Mouse (Mus musculus) heart, embryonic 11.5 days (tissue): ENCODE results near the gene Crip2. TPM values are rescaled to one million over a fixed set of nuclear protein-coding genes. Genes with fewer than 3 reads are reported as not detected.
A peak's percentile ranks its signal among the peaks of the same experiment; 100 is the strongest.

Source experiments
- ATAC-seq: fragments of 200-750 bp; cut with Nextera tagmentation; replicated peaks from 2 replicates; pipeline ENCODE4 v1.8.0; 2017; ENCODE audit warnings: moderate library complexity; ENCODE audit not compliant: insufficient number of reproducible peaks, low FRiP score, low TSS enrichment
- H3K27ac ChIP-seq: fragments of 300-500 bp; sonication (generic); 2 replicates; pipeline ENCODE4 v1.5.1; 2014; ENCODE audit warnings: mild to moderate bottlenecking, low read depth, low read length
- H3K27me3 ChIP-seq: fragments of 300-500 bp; sonication (generic); 2 replicates; pipeline ENCODE4 v1.6.1; 2014; ENCODE audit warnings: mild to moderate bottlenecking, low read length, mixed read lengths; ENCODE audit not compliant: control insufficient read depth, insufficient read depth
- H3K36me3 ChIP-seq: fragments of 300-500 bp; sonication (generic); 2 replicates; pipeline ENCODE4 v1.6.1; 2014; ENCODE audit warnings: mild to moderate bottlenecking, low read length, moderate library complexity, mixed read lengths; ENCODE audit not compliant: control insufficient read depth, insufficient read depth
- H3K4me1 ChIP-seq: fragments of 300-500 bp; sonication (generic); 2 replicates; pipeline ENCODE4 v1.6.1; 2014; ENCODE audit warnings: low read length; ENCODE audit not compliant: control insufficient read depth, insufficient read depth
- H3K4me2 ChIP-seq: fragments of 300-500 bp; sonication (generic); 2 replicates; pipeline ENCODE4 v1.6.1; 2014; ENCODE audit warnings: mild to moderate bottlenecking, moderate library complexity
- H3K4me3 ChIP-seq: fragments of 300-500 bp; sonication (generic); 2 replicates; pipeline ENCODE4 v1.5.1; 2014; ENCODE audit warnings: low read depth, low read length
- H3K9ac ChIP-seq: fragments of 300-500 bp; sonication (generic); 2 replicates; pipeline ENCODE4 v1.6.1; 2014; ENCODE audit warnings: mild to moderate bottlenecking, low read depth, low read length, moderate library complexity
- H3K9me3 ChIP-seq: fragments of 300-500 bp; sonication (generic); replicated peaks from 2 replicates; pipeline ENCODE4 v1.6.1; 2016; ENCODE audit warnings: low read length; ENCODE audit not compliant: control insufficient read depth
- WGBS: fragments of 180-500 bp; shearing (Covaris S2); extraction: QIAGEN DNeasy Blood & Tissue Kit; methylation state at CpG from one replicate; pipeline ENCODE4 v1.1.7; 2014; ENCODE audit not compliant: insufficient replicate concordance; 5-methylcytosine and 5-hydroxymethylcytosine counted together
- polyA plus RNA-seq: library from polyadenylated mRNA; unstranded; fragments of >200 nt; fragmentation: Nextera tagmentation; extraction: Ambion mirVana; gene quantifications from 2 replicates; pipeline ENCODE4 v1.2.1, GENCODE M21; 2014

Gene Crip2
- polyA plus RNA-seq, 1 experiment from 2014 or later, result 1,118 TPM

DNA sequence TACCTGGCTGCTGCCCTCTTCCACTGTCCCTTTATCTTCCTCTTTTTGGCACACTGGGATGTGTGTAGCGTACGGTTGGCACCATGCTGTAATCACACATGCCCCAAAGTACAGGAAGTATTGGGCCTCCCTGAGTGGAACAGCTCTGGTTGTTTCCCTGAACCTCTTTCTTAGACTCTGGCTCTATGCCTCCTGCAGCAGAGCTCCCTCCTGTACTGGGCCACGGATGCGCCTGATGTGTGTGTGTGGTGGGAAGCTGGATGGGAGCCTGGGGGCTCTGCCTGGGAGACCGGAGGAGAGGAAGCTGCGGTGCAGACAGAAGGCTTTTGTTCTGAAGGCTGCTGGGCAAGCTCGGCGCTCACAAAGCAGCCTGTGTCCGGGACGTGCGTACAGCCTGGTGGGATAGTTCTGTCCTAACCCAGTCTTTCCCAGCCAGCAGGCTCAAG, 23.5 kb downstream of the Crip2 start:
- no peak overlapping the region for H3K27ac ChIP-seq
- H3K4me1 ChIP-seq, result no peaks in the 10 kb centered on the region
- no peak for ATAC-seq
- no peaks in the 10 kb centered on the region for H3K9me3 ChIP-seq
- no peak overlapping the region for H3K4me3 ChIP-seq
- no peaks in the 10 kb centered on the region for H3K27me3 ChIP-seq
- no peak overlapping the region for H3K9ac ChIP-seq
- no peak overlapping the region for H3K4me2 ChIP-seq
- peaks cover 8% of the 10 kb centered on the region; the same call in 1 of the 2 replicates for H3K36me3 ChIP-seq
- 79% methylated on average over 11 of the region's 11 CpGs for WGBS

DNA sequence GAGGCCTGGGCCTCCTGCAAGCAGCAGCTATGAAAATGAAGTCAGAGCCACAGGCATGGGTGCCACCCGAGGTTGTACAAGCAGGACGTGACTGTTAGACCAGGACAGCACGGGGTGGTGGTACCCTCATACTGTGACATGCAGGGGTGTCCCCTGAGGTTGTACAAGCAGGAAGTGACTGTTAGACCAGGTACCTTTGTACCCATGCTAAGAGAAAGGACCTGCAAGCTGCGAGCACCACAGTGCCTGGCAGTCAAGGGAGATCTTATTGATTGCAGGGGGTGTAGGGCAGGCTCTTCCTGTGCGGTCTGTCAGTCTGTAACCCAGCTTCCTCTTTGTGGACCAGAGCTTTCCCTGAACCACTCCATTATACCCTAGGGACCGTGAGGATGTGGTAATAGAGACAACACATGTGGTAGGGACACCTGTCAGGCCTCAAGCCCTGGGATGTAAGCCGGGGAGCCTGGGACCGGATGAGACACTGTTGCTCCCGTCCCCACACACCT, 28.0 kb downstream of the Crip2 start:
- no peak overlapping the region for H3K27ac ChIP-seq
- no peak for ATAC-seq
- H3K9ac ChIP-seq, result no peak overlapping the region
- H3K4me1 ChIP-seq, result no peaks in the 10 kb centered on the region
- no peaks in the 10 kb centered on the region for H3K9me3 ChIP-seq
- WGBS, result 74% methylated on average over 9 of the region's 9 CpGs
- H3K27me3 ChIP-seq, result no peaks in the 10 kb centered on the region
- no peak overlapping the region for H3K4me3 ChIP-seq
- H3K4me2 ChIP-seq, result no peak overlapping the region
- peaks cover 2% of the 10 kb centered on the region; the same call in 1 of the 2 replicates for H3K36me3 ChIP-seq

DNA sequence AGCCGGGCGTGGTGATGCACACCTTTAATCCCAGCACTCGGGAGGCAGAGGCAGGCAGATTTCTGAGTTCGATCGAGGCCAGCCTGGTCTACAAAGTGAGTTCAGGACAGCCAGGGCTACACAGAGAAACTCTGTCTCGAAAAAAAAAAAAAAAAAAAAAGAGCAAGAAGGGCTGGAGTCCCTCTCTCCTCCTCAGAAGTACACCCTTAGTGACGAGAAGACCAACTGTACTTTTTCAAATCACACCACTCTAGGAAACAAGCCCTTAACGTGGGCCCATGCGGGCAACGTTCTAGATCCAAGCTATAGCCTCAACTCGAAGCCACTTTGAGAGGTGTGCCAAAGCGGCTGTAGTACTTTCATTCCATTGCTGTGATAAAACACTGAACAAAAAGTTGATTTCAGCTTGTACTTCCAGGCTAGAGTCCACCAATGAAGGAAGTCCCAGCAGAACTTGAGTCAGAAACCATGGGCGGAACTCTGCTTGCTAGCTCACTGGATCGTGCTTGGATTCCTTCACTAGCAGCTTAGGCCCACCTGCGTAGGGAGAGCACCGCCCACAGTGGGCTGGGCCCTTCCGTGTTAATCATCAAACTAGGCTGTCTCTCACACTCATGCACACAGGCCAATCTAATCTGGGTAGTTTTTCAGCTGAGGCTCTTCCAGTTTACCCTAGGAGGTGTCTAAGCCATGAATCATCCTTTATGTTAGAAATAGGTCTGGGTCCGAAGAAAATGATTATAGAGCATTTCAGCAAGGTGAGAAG, 37.1 kb downstream of the Crip2 start:
- H3K27me3 ChIP-seq, result no peaks in the 10 kb centered on the region
- no peak overlapping the region for H3K4me3 ChIP-seq
- no peak overlapping the region for H3K27ac ChIP-seq
- H3K9ac ChIP-seq, result no peak overlapping the region
- ATAC-seq, result no peak; the same call in 1 of the 2 replicates
- no peaks in the 10 kb centered on the region for H3K9me3 ChIP-seq
- H3K4me1 ChIP-seq, result no peaks in the 10 kb centered on the region
- H3K4me2 ChIP-seq, result no peak overlapping the region
- H3K36me3 ChIP-seq, result no peaks in the 10 kb centered on the region
- 82% methylated on average over 18 of the region's 18 CpGs for WGBS

DNA sequence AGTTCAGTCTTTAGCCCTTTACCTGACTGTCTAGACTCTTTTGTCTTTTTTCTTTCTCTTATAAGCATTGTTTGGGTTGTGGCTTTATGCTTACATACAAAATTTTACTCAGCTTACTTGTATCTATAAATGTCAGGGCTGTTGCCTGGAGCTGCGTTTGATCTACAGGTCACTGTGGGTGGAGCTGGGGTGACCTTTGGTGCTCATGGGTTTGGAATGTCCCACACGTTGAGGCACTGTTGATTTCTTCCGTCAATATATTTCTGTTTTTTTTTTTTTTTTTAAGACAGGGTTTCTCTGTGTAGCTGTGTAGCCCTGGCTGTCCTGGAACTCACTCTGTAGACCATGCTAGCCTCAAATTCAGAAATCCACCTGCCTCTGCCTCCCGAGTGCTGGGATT, 41.0 kb downstream of the Crip2 start:
- Histone ChIP-seq H3K4me2 (no peak overlapping the region), H3K9ac (no peak overlapping the region), H3K9me3 (no peaks in the 10 kb centered on the region), H3K27ac (no peak overlapping the region), H3K36me3 (no peaks in the 10 kb centered on the region), H3K4me3 (no peak overlapping the region), H3K4me1 (peaks cover 1% of the 10 kb centered on the region), H3K27me3 (peaks cover 16% of the 10 kb centered on the region)
- 45% methylated on average over 4 of the region's 4 CpGs for WGBS
- ATAC-seq, result no peak

DNA sequence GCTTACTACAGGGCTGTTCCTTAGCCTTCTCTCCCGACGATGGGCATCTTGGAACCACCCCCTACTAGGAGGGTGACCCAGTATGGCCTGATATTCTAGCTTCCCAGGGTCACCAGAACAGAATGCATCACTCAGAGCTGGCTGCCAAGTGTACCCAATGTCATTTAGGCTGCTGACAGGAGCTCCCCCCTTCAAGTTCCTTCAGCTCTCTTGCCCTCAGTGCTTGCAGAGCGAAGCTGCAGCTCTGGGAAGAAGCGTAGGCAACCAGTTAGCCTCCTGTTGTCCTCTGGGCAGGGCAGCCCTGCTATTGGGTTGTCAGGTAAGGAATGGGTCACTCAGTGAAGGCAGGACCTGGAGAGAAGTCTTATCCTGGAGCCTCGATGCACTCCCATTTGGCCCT, 44.9 kb downstream of the Crip2 start:
- H3K27me3 ChIP-seq, result peaks cover 46% of the 10 kb centered on the region
- H3K4me2 ChIP-seq, result peak overlapping the region; percentile 93; the same call in 1 of the 2 replicates
- H3K27ac ChIP-seq, result no peak overlapping the region
- WGBS, result 53% methylated on average over 5 of the region's 5 CpGs
- no peak overlapping the region for H3K4me3 ChIP-seq
- H3K9ac ChIP-seq, result no peak overlapping the region
- peaks cover 14% of the 10 kb centered on the region for H3K4me1 ChIP-seq
- ATAC-seq, result no peak
- no peaks in the 10 kb centered on the region for H3K36me3 ChIP-seq
- no peaks in the 10 kb centered on the region for H3K9me3 ChIP-seq

DNA sequence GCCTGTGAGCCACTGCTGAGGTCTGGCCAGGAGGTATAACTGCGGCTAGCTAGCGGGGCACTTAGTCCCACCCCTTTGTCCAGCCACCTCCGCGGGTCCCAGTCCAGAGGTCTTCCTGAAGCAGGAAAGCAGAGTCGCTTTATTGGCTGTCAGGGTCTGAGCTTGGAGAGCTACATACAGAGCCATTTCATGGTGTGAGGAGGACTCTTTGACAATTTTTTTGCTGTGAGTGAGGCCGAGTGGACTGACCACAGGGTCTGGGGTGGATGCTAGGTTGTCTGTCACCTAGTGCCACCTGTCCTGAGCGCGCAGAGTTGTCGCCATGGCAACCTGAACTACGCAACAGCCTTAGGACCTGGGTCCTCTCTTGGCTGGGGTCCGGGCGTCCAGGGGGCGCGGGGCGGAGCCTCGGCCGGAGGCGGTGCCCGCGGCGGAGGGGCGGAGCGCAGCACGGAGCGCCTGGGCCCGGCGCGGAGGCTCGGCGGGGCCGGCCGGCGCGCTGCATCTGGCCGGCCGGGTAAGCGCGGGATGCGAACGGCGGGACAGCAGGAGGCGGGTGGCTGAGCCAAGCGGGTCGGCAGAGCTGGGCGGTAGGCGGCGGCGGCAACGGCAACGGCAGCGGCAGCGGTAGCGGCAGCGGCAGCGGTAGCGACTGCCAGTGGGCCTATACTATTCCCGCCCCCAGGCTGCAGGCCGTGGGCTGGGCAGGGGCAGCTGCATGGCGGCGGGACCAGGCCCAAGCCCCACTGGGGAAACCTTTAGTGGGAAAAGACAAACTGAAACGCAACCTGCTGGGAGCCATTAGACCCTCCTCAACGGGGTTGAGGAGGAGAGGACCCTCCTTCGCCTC, 45.6 kb downstream of the Crip2 start, which contains the start of gene Tmem121:
Tmem121 (plus strand) TSS at position 489 of the 850 bp plus-strand sequence.
- peak within 1 kb of the TSS; percentile 53 for H3K4me3 ChIP-seq
- H3K27me3 ChIP-seq, result peaks cover 46% of the 10 kb centered on the region
- H3K4me1 ChIP-seq, result peaks cover 14% of the 10 kb centered on the region
- H3K9ac ChIP-seq, result peak within 1 kb of the TSS; percentile 56; the same call in 1 of the 2 replicates
- no peaks in the 10 kb centered on the region for H3K36me3 ChIP-seq
- 0 out of 2 replicates have a peak, but pooled peaks have one; percentile 19 for ATAC-seq
- no peak within 1 kb of the TSS for H3K27ac ChIP-seq
- no peaks in the 10 kb centered on the region for H3K9me3 ChIP-seq
- H3K4me2 ChIP-seq, result peak within 1 kb of the TSS; percentile 93
- WGBS, result 2% methylated on average over 62 of the region's 63 CpGs

DNA sequence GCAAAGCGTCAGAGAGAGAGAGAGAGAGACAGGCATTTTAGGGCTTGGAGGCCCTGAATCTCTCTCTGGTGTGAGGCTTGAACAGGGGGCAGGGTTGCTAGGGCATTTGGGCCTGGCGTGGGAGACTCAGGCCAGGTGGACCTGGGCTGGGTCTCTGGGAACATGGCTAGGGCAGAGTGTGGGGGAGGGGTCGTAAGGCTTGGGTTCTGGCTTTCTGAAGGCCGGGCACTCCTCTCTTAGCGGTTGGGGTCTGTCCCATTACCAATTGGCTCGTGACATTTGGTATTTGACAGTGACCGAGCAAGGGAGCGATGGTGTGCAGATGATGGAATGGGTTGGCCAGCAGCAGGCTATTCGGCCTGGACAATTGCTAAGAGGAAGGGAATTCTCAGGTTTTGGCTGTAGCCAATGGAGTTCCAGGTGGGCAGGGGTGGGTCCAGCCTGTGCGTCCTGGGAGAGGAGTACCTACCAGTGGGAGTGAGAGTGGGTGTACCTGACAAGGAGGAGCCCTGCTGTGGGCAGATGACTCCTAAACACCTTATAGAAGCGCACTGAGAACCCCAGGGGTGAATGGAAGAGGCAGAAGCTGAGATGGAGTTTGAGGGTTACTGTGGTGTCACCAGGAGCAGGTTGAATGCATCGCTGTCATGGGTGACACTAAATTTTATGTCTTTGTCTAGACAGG, 46.4 kb downstream of the Crip2 start:
- peaks cover 14% of the 10 kb centered on the region for H3K4me1 ChIP-seq
- H3K9ac ChIP-seq, result peak overlapping the region; percentile 56; the same call in 1 of the 2 replicates
- no peak overlapping the region for H3K27ac ChIP-seq
- 36% methylated on average over 12 of the region's 12 CpGs for WGBS
- ATAC-seq, result no peak
- no peaks in the 10 kb centered on the region for H3K9me3 ChIP-seq
- H3K4me2 ChIP-seq, result peak overlapping the region; percentile 93
- H3K4me3 ChIP-seq, result peak overlapping the region; percentile 53
- no peaks in the 10 kb centered on the region for H3K36me3 ChIP-seq
- H3K27me3 ChIP-seq, result peaks cover 46% of the 10 kb centered on the region

DNA sequence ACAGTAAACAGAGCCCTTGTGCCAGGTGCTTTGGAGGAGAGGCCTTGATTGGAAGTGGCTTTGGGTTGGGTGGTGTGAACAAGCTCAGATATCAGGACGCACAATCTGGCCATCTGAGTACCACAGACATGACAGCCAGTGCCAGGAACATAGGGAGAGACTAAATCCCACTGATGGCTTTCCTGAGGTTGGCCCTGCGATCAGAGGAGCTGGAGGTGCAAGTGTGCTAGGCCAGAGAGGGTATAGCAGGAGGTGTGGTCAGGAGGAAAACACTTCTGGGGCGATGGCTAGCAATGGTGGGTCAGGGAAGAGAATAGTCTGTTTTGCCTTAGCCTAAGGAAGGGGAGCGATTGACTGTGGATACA, 47.0 kb downstream of the Crip2 start:
- ATAC-seq, result no peak
- Histone ChIP-seq H3K4me3 (no peak overlapping the region), H3K9me3 (no peaks in the 10 kb centered on the region), H3K9ac (no peak overlapping the region), H3K27me3 (peaks cover 46% of the 10 kb centered on the region), H3K36me3 (no peaks in the 10 kb centered on the region), H3K27ac (no peak overlapping the region), H3K4me1 (peaks cover 14% of the 10 kb centered on the region), H3K4me2 (peak overlapping the region; percentile 84)
- 41% methylated on average over 4 of the region's 4 CpGs for WGBS
